Mouse (Mus musculus): ENCODE data around the gene Morn3. TPM values are rescaled to one million over a fixed set of nuclear protein-coding genes. Genes with fewer than 3 reads are reported as not detected.

Morn3 gene
- total and polyA plus RNA-seq, 3 experiments: not detected

- no peak for DNase-seq (ENCODE audit: extremely low read depth)
- H3K27ac ChIP-seq (ENCODE audit: insufficient read depth, low read depth): no peak overlapping the region
- peaks cover 3 to 16% of the 10 kb centered on the region in 2 experiments for H3K4me1 ChIP-seq (ENCODE audit: control insufficient read depth in 1 of 2, insufficient read depth in 2 of 2)
- TF ChIP-seq GABPA (IDR thresholded peaks at IDR 0.05; ENCODE audit: insufficient replicate concordance, low read depth, low read length) (no peak), USF1 (IDR thresholded peaks at IDR 0.05; ENCODE audit: low read depth, low read length) (no peak), ETS1 (conservative IDR thresholded peaks at IDR 0.05; ENCODE audit: low read depth, low read length) (no peak), ZNF384 (IDR thresholded peaks at IDR 0.05; ENCODE audit: low read depth, low read length) (peak; percentile 48; the same call in 1 of the 2 replicates), MAFK (IDR thresholded peaks at IDR 0.05; ENCODE audit: insufficient replicate concordance, low read length) (no peak), ZMIZ1 (IDR thresholded peaks at IDR 0.05; ENCODE audit: low read depth, low read length) (no peak), NELFE (IDR thresholded peaks at IDR 0.05; ENCODE audit: low read depth, low read length) (no peak), CHD1 (IDR thresholded peaks at IDR 0.05; ENCODE audit: low read depth, low read length) (no peak)
- H3K9me3 ChIP-seq (replicated peaks; ENCODE audit: low read length): no peaks in the 10 kb centered on the region
- no peak overlapping the region for H3K4me3 ChIP-seq (replicated peaks in 1 of 3; ENCODE audit: low read depth in 2 of 3, low read length in 2 of 3, poor library complexity in 1 of 3)
- no peaks in the 10 kb centered on the region for H3K36me3 ChIP-seq (replicated peaks in 1 of 2; ENCODE audit: control insufficient read depth in 1 of 2, insufficient read depth in 1 of 2, low read length in 1 of 2)
- dilution Hi-C loops (cut with MboI; ENCODE audit: extremely low pct_ligation_motif_present, extremely low pct_unique_long_range_greater_than_20kb, low sequenced_read_pairs) (no loop called here), in situ Hi-C loops (cut with MboI; ENCODE audit: low pct_ligation_motif_present, low pct_unique_long_range_greater_than_20kb, low sequenced_read_pairs) (loop anchor here (5.0 kb wide), 1 partner anchor 71 kb away; the partner anchor contains the start of gene Rhof)
- H3K4me2 ChIP-seq (ENCODE audit: insufficient read depth, low read depth, poor library complexity, severe bottlenecking): no peak overlapping the region
- H3K9ac ChIP-seq (ENCODE audit: insufficient read depth, low read depth): no peak overlapping the region
- no peaks in the 10 kb centered on the region for H3K79me2 ChIP-seq (replicated peaks; ENCODE audit: control insufficient read depth, extremely low read depth, insufficient read depth, poor library complexity, severe bottlenecking)
- H3K27me3 ChIP-seq (replicated peaks): no peaks in the 10 kb centered on the region
These were observed 14.0 kb upstream of the Morn3 start for GRCm38 (mm10) chr5:123060706-123061401.

DNA sequence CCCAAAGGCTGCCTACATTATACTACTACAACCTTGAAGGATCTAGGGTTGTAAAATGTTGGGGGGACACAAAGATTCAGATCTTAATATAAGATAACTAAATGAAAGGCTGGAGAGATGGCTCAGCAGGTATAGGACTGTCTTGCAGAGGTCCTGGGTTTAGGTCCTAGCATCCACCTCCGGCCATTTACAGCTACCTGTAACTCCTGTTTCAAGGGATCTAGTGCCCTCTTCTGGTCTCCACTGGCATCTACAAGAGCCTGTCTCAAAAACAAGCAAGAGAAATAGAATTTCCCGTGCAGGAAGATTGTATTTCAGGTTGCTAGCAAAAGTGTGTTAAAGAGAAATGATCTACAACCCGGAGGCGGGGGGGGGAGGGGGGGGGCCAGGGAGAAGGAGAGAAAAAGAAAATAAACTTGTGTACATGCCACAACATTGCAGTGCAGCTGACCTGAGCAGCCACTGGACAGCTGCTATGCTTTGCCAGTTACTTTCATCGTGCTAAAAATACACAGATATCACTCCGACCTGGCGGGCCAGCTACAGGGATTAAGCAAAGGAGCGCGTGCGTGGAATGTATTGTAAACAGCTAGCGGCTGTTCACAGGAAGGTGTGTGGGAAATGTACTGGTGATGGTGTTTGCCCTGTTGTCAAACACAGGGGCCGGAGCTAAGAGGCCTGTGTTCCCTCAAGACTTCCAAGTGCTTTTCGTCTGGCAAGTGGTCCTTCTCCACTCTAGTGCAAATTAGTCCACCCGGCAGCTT lies 13.1 kb upstream of the Morn3 start:
- Histone ChIP-seq H3K4me2 (ENCODE audit: insufficient read depth, low read depth, poor library complexity, severe bottlenecking) (no peak overlapping the region), H3K27me3 (replicated peaks) (no peaks in the 10 kb centered on the region)

More for the DNA sequence above, 13.1 kb upstream of the Morn3 start:
- Histone ChIP-seq H3K36me3 (replicated peaks in 1 of 2; ENCODE audit: control insufficient read depth in 1 of 2, insufficient read depth in 1 of 2, low read length in 1 of 2) (no peaks in the 10 kb centered on the region), H3K4me1 (ENCODE audit: control insufficient read depth in 1 of 2, insufficient read depth in 2 of 2) (peaks cover 3 to 16% of the 10 kb centered on the region in 2 experiments), H3K9ac (ENCODE audit: insufficient read depth, low read depth) (no peak overlapping the region), H3K27ac (ENCODE audit: insufficient read depth, low read depth) (no peak overlapping the region), H3K9me3 (replicated peaks; ENCODE audit: low read length) (no peaks in the 10 kb centered on the region), H3K79me2 (replicated peaks; ENCODE audit: control insufficient read depth, extremely low read depth, insufficient read depth, poor library complexity, severe bottlenecking) (no peaks in the 10 kb centered on the region), H3K4me3 (replicated peaks in 1 of 3; ENCODE audit: low read depth in 2 of 3, low read length in 2 of 3, poor library complexity in 1 of 3) (no peak overlapping the region)
- dilution Hi-C loops (cut with MboI; ENCODE audit: extremely low pct_ligation_motif_present, extremely low pct_unique_long_range_greater_than_20kb, low sequenced_read_pairs) (no loop called here), in situ Hi-C loops (cut with MboI; ENCODE audit: low pct_ligation_motif_present, low pct_unique_long_range_greater_than_20kb, low sequenced_read_pairs) (loop anchor here (5.0 kb wide), 1 partner anchor 72 kb away; the partner anchor contains the start of gene Rhof)
- DNase-seq (ENCODE audit: extremely low read depth): no peak
- TF ChIP-seq GABPA (IDR thresholded peaks at IDR 0.05; ENCODE audit: insufficient replicate concordance, low read depth, low read length) (no peak), CTCF (conservative IDR thresholded peaks at IDR 0.05 in 1 of 2, IDR thresholded peaks at IDR 0.05 in 1 of 2; ENCODE audit: low read depth in 2 of 2, low read length in 2 of 2) (peak; percentile 58 to 78), SMC3 (IDR thresholded peaks at IDR 0.05; ENCODE audit: low read depth, low read length) (peak; percentile 67), ZC3H11A (IDR thresholded peaks at IDR 0.05; ENCODE audit: low read depth, low read length) (0 out of 2 replicates have a peak, but pooled peaks have one; percentile 15), NELFE (IDR thresholded peaks at IDR 0.05; ENCODE audit: low read depth, low read length) (no peak), E2F4 (IDR thresholded peaks at IDR 0.05; ENCODE audit: insufficient replicate concordance, low read depth, low read length) (no peak), MYC (IDR thresholded peaks at IDR 0.05; ENCODE audit: low read depth, low read length) (0 out of 2 replicates have a peak, but pooled peaks have one; percentile 26), ZNF384 (IDR thresholded peaks at IDR 0.05; ENCODE audit: low read depth, low read length) (no peak), RAD21 (IDR thresholded peaks at IDR 0.05; ENCODE audit: low read depth, low read length) (peak; percentile 77), EP300 (IDR thresholded peaks at IDR 0.05; ENCODE audit: low read length) (no peak)
